ENCODE assay signal across 24 mouse cellular contexts in the genomic region with DNA sequence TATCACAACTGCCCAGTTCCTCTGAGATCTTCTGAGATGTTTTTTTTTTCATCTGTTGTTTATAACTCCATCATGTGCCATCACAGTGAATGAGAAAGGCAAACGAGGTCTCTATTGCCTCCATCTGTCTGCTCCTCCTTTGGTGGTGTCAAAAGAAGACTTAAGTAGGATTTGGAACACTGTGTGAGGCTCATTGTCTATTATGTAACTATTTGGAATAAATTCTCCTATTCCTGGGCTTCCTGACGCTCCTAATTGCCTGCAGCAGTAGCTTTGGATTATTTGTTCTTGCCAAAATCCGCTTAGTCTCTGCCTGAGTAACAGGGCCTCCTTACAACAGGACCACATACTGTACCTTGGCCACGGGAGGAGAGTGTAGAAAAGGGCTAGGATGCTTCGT.
A peak's percentile ranks its signal among the peaks of the same experiment; 100 is the strongest.
DNase-seq lines count a peak whose midpoint lies in the region; ATAC-seq and TF ChIP-seq lines count a peak whose summit lies in the region.
"Had no signal": no experiment of that assay in that cellular context is flagged by ENCODE, and none has a peak within 500 bp of the region (broad histone marks: within the 10 kb centered on the region; RNA-seq: fewer than 3 reads in every experiment).

No protein-coding gene starts in this region.

- H3K4me3 ChIP-seq in forebrain, embryonic 16.5 days (replicated peaks; ENCODE audit: low read length) = no peak overlapping the region
- no peak overlapping the region for H3K4me3 ChIP-seq in forebrain, postnatal 0 days (ENCODE audit: low read depth, low read length)
- H3K4me3 ChIP-seq: heart, adult 2 months; heart, embryonic 12.5 days; hindbrain, embryonic 13.5 days; limb, embryonic 13.5 days; lung, embryonic 15.5 days; midbrain, embryonic 10.5 days; midbrain, embryonic 15.5 days had no signal

- no peak overlapping the region for H3K4me2 ChIP-seq in forebrain, embryonic 16.5 days (ENCODE audit: low read length)
- H3K4me2 ChIP-seq in forebrain, postnatal 0 days (ENCODE audit: low read depth) = no peak overlapping the region
- H3K4me2 ChIP-seq: heart, embryonic 12.5 days; hindbrain, embryonic 13.5 days; limb, embryonic 13.5 days; liver, embryonic 11.5 days; lung, embryonic 15.5 days; midbrain, embryonic 15.5 days had no signal

- no peak overlapping the region for H3K27ac ChIP-seq in forebrain, embryonic 16.5 days (ENCODE audit: low read length)
- H3K27ac ChIP-seq in forebrain, postnatal 0 days (ENCODE audit: low read depth, low read length) = no peak overlapping the region
- H3K27ac ChIP-seq: heart, adult 2 months; hindbrain, embryonic 13.5 days; kidney, postnatal 0 days; limb, embryonic 13.5 days; lung, embryonic 15.5 days; midbrain, embryonic 10.5 days; midbrain, embryonic 15.5 days; stomach, postnatal 0 days had no signal

- no peaks in the 10 kb centered on the region for H3K9me3 ChIP-seq in forebrain, embryonic 16.5 days (ENCODE audit: control insufficient read depth, low read length)
- H3K9me3 ChIP-seq in forebrain, postnatal 0 days (ENCODE audit: low read length) = no peaks in the 10 kb centered on the region
- H3K9me3 ChIP-seq: heart, embryonic 12.5 days; hindbrain, embryonic 13.5 days; limb, embryonic 13.5 days; lung, embryonic 15.5 days; midbrain, embryonic 10.5 days; midbrain, embryonic 15.5 days had no signal

- no peak for TF ChIP-seq CTCF in forebrain, postnatal 0 days (IDR thresholded peaks at IDR 0.05; ENCODE audit: low read depth)

- DNase-seq in forebrain, postnatal 0 days = no peak
- peak; percentile 3 to 16 for DNase-seq in left cerebral cortex, postnatal 25 days (ENCODE audit: low spot score in 2 of 2)
- no peak for DNase-seq in left cerebral cortex, postnatal 36 days (ENCODE audit: low spot score in 2 of 2)
- peak; percentile 27 for DNase-seq in brain, adult 2 months (ENCODE audit: low read depth, low spot score)
- peak; percentile 15 for DNase-seq in telencephalon, adult 2 months (ENCODE audit: low read depth, low spot score)
- DNase-seq: adrenal gland, postnatal 14 days; heart, adult 2 months; heart, postnatal 4 days; kidney, adult 8-10 months; kidney, postnatal 4 days; thymus, adult 2 months; thymus, postnatal 36 days had no signal

- intact Hi-C loops in left cerebral cortex, postnatal 25 days (cut with DNase I) = no loop called here
- intact Hi-C loops in left cerebral cortex, postnatal 36 days (cut with DNase I) = no loop called here

- H3K9ac ChIP-seq in forebrain, embryonic 16.5 days (replicated peaks; ENCODE audit: low read depth, low read length) = no peak overlapping the region
- no peak overlapping the region for H3K9ac ChIP-seq in forebrain, postnatal 0 days
- H3K9ac ChIP-seq: heart, embryonic 12.5 days; hindbrain, embryonic 13.5 days; limb, embryonic 13.5 days; lung, embryonic 15.5 days; midbrain, embryonic 15.5 days had no signal

- H3K4me1 ChIP-seq in forebrain, embryonic 16.5 days (replicated peaks; ENCODE audit: control insufficient read depth, insufficient read depth, low read length) = peaks cover 6% of the 10 kb centered on the region; the same call in 1 of the 2 replicates
- H3K4me1 ChIP-seq in forebrain, postnatal 0 days (ENCODE audit: insufficient read depth) = 0 out of 2 replicates have a peak, but pooled peaks cover 3% of the 10 kb centered on the region
- H3K4me1 ChIP-seq: heart, embryonic 12.5 days; hindbrain, embryonic 13.5 days; limb, embryonic 13.5 days; lung, embryonic 15.5 days; midbrain, embryonic 15.5 days had no signal

- WGBS in forebrain, embryonic 16.5 days = 12% methylated on average over 5 of the region's 5 CpGs
- WGBS in forebrain, postnatal 0 days = 7% methylated on average over 5 of the region's 5 CpGs

- H3K36me3 ChIP-seq in forebrain, embryonic 16.5 days (ENCODE audit: control insufficient read depth, insufficient read depth) = no peaks in the 10 kb centered on the region
- H3K36me3 ChIP-seq in forebrain, postnatal 0 days (ENCODE audit: insufficient read depth) = no peaks in the 10 kb centered on the region
- H3K36me3 ChIP-seq: heart, embryonic 12.5 days; hindbrain, embryonic 13.5 days; limb, embryonic 13.5 days; lung, embryonic 15.5 days; midbrain, embryonic 10.5 days; midbrain, embryonic 15.5 days had no signal

- peak; percentile 36; the same call in 1 of the 2 replicates for ATAC-seq in forebrain, embryonic 16.5 days
- ATAC-seq in forebrain, postnatal 0 days = no peak
- ATAC-seq in monocyte, adult 5-6 weeks (replicated peaks; ENCODE audit: insufficient number of reproducible peaks, low FRiP score, low TSS enrichment, poor library complexity, severe bottlenecking) = no peak
- ATAC-seq: intestine, embryonic 16.5 days; midbrain, embryonic 15.5 days had no signal

- no peaks in the 10 kb centered on the region for H3K27me3 ChIP-seq in forebrain, embryonic 16.5 days (replicated peaks; ENCODE audit: control insufficient read depth, insufficient read depth, low read length)
- H3K27me3 ChIP-seq in forebrain, postnatal 0 days (ENCODE audit: insufficient read depth, low read length) = no peaks in the 10 kb centered on the region
- H3K27me3 ChIP-seq: heart, embryonic 12.5 days; hindbrain, embryonic 13.5 days; limb, embryonic 13.5 days; lung, embryonic 15.5 days; midbrain, embryonic 15.5 days had no signal

Comparison
In these comparisons a context has a peak if more than half of its experiments do, and no peak if none do; other contexts are left out.
1. DNase-seq: peak in left cerebral cortex, postnatal 25 days (2 of 2), brain, adult 2 months (single experiment) and telencephalon, adult 2 months (single experiment); none in forebrain, postnatal 0 days (single experiment) and left cerebral cortex, postnatal 36 days (0 of 2).